Mouse (Mus musculus) frontal cortex, postnatal 25 days (tissue): Measurements from ENCODE around the gene Plbd2.

Source experiments
- DNase-seq, 2 experiments: peaks; one replicate each; pipeline ENCODE4 v3.0.0; 2022; ENCODE audit warnings: low spot score in 2 of 2

The Plbd2 gene

DNA sequence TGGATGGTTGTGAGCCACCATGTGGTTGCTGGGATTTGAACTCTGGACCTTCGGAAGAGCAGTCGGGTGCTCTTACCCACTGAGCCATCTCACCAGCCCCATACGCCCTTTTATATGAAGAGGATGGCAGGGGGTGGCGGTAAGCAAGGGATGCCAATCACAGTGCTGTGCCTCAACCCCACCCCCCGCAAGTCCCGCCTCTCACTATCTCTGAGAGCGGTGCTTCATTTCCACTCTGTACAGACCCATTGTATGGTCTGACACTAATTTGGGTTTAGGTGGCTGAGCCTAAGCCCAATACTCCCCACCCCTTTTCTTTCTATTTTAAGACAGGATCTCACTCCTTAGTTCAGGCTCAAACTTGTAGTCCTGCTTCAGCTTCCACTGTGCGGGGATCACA is 27.6 kb downstream of the Plbd2 start:
- no peak for DNase-seq

DNA sequence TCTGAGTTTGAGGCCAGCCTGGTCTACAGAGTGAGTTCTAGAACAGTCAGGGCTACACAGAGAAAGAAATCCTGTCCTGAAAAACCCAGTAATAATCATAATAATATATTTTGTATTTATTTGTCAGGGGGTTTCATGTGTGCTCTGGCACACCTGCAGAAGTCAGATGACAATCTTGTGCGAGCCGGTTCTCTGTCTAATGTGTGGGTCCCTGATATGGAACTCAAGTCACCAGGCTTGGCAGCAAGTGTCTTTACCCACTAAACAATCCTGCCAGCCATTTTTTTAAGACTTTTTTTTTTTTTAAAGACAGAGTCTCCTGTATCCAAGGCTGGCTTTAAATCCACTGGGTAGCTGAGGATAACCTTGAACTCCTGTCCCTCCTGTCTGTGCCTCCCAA is 30.1 kb downstream of the Plbd2 start:
- DNase-seq = no peak

DNA sequence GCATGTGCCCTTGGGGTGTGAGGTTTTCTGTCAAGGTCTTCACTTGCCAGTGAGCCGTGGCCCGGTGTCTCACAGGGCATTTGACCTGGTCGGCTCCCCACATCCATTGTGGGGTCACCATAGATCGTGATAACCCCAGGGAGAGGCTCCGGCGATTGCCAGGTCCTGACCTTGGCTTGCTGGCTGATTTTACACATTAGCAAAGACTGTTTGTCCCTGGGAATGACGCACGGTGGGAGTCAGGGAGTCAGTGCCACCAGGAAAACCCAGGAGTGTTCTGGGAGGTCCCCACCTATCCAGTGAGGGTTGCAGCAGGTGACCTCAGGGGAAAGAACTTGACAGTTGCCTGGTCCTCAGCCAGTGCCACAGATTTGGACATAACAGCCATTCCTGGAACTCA is 30.7 kb downstream of the Plbd2 start, which contains the start of gene Sdsl:
Sdsl (minus strand) TSS at position 41 of the 400 bp plus-strand sequence.
- DNase-seq = no peak

DNA sequence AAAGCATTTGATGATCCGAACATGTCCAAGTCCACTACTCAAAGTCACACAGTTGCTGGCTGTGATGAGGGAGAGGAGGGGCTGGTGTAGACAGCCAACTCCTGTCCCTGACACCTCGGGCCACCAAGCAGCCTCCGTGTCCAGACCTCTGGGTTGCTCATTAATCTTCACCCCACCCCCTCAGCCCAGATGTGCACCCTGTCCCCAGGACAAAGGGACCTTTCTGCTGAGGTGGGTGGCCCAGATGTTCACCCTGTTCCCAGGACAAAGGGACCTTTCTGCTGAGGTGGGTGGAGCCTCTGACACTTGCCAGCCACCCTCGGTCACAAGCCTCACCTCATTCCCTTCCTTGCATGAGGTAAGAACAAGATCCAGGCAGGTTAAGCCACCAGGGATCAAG is 31.9 kb downstream of the Plbd2 start:
- no peak for DNase-seq

DNA sequence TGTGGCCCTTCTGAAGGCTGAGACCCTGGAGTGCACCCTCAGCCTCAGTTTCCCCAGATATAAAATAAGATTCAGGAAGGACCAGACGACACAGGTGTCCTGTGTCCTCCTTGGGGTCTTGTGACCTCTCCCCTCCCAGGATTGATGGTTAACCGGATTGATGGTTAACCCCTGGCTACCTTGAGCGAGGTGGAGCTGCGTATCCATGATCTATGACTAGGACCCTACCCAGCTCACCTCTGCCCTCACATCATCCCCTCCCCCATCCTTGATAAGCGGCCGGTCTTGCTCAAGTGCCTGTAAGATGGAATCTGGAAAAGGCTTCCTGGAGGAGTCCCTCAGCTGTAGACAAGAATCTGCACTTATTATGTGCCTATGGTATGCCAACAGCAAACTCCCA is 34.6 kb downstream of the Plbd2 start:
- no peak for DNase-seq

DNA sequence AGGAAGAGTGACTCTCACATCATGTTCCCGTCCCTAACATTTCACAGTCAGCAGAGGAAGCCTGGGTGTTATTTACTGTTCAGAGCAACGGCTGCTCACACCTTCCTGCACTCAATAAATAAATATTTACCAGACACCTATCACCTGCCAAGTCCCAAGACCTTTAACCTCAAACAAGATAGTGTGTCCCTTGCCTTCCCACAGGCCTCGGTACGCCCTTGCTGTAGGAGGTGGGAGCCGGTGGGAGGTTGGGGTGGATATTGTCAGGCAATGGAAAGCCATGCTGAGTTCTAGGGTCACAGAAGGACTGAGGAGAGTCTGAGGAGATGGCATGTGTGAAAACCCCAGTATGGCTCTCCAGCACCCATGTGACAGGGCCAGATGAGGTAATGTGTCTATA is 35.1 kb downstream of the Plbd2 start:
- DNase-seq = no peak

DNA sequence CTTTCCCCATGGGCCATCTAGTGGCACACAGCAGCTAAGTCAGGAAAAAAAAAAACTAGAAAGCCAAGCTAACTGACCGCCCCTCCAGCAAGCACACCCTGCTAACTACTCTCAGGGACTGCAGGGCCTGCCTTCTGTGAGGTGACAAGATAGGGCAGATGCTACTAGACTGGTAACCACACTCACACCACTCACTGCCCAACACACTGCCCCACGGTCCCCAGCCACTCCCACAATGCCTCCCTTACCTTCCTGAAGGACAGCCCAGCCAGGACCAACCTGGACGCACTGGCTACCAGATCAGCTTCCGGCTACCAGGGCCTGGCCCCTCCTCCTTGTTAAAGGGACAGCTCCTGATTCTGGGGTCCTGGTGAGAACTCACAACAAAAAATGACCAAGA is 36.4 kb downstream of the Plbd2 start:
- DNase-seq = no peak

DNA sequence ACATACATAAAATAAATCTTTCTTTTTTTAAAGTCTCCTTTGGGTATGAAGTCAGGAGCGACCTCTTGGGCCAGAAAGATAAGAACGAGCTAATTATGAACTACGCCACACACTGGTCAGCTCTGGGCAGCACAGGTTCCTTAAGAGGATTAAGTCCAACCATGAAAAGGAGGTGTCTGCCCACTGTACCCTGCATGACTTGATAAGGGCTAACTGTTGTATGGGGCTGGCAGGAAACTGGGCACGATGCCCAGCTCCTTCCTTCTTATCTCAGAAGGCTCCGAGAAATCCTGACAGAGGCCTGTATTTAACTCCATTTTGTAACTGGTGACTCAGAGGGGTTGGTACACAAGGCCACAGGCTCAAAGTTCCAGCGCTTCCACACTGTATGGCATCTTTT is 37.6 kb downstream of the Plbd2 start:
- DNase-seq = no peak

DNA sequence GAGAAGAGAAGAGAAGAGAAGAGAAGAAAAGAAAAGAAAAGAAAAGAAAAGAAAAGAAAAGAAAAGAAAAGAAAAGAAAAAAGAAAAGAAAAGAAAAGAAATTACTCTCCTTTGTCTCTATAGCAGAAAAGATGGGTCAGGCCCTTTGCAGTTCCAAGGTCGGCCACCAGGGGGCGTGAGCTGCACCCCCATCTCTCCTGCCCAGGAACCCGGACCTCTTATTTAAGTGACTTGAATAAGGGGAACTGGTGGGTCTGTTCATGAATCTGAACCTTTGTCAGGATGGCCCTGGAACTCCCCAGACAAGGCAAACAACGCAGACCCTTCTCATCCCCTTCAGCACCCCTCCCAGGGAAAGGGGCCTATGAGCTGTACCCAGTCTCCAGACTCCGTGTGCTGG is 38.4 kb downstream of the Plbd2 start:
- no peak for DNase-seq

DNA sequence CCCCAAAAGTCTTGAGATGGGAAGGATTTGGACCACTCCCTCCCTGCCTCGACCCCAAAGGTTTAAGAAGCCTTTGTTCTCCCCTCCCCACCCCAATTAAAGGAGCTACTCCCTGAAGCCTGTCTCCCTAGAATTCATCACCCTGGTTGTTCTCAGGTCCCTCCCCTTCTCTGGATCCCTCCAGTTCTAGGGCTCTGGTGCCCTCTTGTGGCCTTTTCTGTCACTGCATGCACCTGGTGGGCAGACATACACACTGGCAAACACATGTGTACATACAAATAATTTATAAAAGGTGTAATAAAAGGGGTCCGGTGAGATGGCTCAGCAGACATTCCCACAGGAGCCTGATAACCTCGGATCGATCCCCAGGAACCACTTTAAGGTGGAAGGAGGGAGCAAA is 39.1 kb downstream of the Plbd2 start:
- no peak for DNase-seq

DNA sequence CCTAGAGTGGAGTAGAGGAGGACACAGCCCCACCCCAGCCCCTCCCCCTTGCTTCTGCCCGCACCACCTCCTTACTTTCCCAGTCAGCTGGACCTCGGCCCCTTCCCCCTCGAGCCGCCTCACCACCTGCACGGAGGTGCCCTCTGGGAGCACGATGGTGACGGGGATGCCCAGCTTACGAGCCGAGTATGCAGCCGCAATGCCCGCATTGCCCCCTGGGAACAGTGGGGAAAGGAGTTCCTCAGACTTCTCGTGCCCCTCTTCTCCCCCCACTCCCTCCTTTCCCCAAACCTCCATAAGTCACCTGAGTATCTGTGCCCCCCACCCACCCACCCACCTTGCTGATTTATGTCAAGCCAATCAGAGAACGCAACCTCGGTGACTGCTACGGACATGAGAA is 41.5 kb downstream of the Plbd2 start:
- no peak for DNase-seq

DNA sequence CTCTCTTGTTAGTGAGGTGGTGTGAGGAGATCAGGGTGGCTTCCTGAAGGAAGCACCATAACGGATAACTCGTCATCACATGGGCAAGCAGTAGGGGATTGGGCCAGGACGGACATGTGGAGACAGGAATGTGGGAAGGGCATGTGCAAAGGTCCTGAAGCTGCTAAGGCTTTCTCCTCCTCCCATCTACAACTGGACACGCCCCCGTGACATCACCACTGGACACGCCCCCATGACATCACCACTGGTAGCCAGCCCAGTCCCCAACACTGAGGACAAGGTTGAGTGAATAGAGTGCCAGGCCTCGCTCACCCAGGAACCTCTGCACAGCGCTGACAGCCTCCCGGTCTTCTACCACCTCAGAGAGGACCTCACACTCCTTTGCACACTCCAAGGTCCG is 44.3 kb downstream of the Plbd2 start:
- DNase-seq = no peak

DNA sequence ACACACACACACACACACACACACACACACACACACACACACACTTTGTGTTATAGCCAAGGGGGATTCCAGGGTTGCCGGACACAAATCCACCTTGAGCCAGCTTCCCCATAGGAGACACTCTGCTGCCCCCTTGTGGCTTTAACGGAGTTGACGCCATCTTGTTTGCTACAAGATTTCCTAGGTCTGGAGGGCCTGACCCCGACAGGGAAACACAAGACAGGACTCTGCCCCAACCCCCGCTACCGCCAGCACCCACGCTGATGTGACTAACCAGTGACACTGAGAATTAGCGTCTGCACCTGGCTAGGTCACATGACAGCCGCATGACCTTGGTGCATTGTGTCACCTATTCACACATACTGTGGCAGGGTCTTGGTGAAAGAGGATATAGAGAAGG is 45.8 kb downstream of the Plbd2 start:
- peak; percentile 44 to 54 for DNase-seq

DNA sequence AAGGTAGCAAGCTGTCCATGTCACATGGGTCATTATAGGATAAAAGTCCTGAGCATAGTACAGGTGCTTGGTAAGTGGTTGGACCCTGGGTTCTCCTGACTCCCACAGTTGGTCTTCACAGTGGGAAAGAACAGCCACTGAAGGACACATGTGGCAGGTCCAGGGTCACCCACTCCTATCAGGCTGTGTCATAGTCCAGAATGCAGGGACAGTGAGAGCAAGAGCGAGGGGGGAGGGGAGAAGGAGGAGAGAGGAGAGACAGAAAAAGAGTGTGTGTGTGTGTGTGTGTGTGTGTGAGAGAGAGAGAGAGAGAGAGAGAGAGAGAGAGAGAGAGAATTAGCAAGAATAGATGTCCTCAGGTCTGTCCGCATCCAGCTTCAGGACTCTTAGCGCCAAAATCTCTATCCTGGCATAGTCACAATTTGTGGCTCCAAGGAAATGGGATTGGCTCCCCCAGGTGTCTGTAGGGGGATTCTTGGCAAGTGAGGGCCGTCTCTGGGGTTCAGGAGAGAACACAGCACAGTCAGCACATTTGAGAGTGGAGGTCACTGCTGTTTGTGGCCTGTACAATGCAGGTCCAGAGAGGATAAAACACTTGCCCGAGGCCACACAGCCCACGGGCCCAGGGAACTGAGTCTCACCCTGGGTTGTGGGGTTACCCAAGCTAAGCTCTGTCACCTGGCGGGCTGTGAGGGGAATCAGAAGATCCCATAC is 46.4 kb downstream of the Plbd2 start:
- DNase-seq = no peak

DNA sequence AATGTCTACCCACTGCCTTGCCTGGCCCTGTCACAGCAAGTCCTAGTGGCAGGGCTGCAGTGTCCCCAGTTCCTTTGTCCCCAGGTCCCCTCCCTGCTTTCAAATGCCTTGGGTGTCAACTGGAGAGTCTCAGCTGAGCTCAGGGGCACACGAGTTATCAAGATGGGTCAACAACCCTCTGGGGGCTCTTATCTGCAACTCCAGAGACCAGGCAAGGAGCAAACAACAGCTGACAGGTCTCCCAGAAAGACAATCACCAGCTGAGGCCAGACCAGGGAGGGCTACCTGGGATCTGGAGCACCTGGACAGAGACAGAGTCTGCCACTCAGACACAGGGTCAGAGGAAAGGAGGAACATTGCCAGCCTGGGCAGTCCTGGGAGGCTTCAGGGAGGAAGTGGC is 47.2 kb downstream of the Plbd2 start:
- no peak for DNase-seq

DNA sequence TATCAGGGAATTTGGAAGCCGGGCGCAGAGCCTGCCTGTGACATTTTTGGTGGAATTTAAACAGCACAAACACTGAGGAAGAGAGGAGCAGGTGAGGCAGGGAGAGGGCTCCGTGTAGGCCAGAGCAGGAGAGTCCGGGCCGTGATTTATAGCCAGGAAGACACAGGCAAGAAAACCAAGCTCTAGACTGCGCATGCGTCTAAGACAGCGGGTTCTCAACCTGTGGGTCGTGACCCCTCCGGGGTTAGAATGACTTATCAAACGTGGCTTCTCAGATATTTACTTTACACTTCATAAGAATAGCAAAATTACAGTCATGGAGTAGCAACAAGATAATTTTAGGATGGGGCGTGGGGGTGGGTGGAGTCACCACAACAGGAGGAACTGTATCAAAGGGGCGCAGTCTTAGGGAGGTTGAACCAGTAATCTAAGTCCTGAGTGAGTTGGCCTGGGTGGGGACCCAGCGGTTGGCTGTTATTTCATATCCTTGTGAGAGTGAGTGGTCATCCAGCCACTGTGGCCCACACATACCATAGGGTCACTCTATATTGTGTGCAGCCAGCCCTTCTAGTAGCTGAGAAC is 48.6 kb downstream of the Plbd2 start:
- DNase-seq = no peak

DNA sequence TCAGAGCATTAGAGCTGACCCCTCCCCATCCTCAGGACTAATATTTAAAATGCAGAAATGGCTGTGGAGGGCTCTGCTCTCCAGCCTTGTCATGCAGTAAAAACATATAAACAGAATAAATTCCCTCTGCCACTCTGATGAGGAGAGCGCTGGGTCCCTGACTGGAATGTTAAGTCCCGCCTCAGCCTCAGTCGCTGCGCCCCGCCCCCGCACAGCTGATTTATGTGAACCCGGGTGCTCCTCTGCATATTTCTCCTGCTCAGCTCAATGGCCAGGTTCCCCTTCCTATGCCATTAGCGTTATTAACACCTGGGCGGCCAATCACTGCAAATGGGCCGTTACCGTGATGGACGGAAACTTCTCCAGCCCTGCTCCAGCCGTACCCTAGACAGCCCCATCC is 56.1 kb downstream of the Plbd2 start:
- no peak for DNase-seq

DNA sequence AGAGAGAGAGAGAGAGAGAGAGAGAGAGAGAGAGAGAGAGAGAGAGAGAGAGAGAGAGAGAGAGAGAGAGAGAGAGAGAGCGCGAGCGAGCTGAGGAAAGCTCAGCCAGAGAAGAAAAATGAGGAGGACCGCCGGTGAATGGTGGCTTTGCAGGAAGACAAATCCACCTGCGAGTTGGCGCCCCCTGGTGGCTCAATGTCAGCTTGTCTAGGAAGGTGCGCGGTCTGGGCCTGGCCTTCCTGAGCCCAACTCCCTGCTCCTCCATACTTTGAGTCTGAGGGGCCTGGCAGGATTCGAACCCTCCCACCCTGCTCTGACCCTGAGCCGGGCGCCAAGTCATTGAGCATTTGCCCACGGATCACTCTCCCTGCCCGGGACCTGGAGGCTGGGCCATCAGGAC is 62.7 kb downstream of the Plbd2 start:
- peak; percentile 81 to 86 for DNase-seq

DNA sequence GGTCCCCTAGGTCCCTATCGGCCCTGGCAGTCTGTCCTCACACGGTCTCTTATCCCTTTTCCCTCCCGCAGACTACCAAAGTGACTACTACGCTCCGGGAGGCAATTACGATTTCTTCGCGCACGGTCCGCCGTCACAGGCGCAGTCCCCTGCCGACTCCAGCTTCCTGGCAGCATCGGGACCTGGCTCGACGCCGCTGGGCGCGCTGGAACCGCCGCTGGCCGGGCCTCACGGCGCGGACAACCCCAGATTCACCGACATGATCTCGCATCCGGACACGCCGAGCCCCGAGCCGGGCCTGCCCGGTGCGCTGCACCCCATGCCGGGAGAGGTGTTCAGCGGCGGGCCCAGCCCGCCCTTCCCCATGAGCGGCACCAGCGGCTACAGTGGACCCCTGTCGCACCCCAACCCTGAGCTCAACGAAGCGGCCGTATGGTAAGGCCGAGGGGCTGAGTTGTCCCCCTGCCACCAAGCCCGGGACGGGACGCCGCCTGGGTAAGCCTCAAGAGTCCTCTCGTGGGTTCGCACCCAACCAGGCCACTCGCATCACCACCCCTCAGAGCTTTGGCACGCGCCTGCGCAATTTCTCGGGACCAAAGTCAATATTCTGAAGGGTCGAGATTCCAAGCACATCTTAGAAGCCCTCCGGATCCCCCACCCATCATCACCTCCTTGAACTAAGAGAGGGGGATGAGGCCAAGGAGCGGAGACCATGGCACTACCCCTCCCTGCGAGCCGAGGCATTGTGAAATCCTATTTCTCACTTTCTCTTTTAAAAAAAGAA is 63.3 kb downstream of the Plbd2 start:
- no peak for DNase-seq

DNA sequence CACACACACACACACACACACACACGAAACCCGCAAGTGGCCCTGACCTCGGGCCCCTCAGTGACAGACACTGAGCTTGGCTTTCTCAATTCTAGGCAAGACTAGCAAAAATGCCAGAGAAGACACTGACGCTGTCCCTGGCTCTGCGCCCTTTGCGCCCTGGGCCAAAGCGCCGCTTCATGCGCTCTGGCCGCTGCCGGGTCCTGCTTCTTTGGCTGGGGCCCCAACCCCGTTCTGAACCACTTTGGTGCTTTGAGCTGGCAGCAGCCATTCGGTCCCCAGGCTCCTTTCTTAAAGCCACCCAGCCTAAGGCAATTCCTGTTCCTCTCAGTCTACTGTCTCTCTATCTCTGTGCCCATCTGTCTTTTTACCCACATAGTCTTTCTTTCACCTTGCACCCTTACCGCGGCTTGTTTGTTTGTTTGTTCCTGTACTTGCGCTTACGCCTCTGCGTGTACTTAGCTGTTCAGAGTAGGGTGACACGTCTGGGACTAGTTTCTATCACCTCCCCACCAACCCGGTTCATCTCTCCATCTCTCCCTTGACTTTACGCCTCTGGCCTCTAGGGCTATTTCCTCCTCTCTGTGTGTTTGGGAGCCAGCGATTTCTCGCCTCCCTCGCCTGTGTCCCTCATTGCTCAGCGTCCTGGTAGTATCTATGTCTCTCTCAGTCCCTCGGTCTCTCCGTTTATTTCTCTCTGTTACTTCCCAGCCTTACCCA is 64.3 kb downstream of the Plbd2 start:
- DNase-seq = no peak

DNA sequence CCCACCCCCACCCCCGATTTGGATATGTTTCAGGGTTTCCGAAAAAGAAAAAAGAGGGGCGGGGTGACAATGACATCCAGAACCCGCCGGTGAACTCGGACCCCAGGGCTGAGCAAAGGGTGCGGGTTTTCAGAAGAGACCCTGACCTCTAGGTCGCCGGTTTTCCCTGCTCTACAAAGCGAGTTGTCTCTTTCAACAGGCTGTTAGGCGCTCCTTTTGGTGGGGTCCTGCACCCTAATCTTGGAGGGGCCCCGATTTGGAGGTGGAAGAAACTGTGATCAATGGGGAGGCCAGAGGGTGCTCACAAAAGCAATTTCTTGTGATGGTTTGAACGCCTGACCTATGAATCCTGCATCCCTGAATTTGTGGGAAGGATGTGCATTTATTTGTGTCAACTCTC is 65.0 kb downstream of the Plbd2 start:
- no peak for DNase-seq

DNA sequence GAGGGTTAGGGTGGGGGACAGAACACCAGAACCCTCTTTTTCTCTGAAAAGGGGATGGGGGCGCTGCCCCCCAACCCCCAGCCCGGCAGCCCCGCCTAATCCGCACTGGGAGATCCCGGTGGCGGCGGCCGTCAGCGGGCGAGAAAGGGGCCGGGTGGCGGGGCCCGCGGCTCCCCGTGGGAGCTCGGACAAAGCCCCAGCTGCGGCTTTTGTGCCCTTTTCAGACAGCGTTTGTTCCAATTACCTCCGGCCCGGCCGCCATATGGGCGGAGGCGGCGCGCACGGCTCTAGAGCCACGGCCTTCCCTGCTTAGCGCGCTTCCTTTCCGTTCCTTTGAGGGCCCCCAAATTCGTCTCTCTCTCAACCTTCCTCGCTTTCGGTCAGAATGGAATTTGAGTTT is 65.4 kb downstream of the Plbd2 start:
- DNase-seq = no peak

DNA sequence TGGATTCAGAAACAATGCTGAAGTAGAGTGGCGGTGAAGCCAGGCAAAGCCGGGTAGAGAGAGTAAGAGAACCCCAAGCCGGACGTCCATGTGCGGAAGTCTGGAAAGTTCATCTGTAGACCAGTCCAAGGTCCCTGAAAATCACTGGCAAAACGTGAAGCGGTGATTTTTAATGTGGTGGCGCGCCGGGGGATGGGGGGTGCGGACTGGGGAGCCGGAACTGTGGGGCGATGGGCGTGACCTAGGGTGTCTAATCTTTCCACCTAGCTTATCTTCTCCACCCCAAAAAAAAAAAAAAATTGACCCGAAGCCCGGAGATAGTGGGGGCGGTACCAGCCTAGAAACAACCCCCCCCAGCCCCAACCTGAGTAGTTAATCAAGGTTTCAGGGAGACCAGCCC is 65.9 kb downstream of the Plbd2 start:
- DNase-seq = no peak
